Mouse (Mus musculus) T-cell, adult 2 months (primary cell): Measurements from ENCODE around the gene Sgsm1.
"Not testable (repeated sequence)": the region's sequence is repeated elsewhere in the genome, so short reads cannot be mapped to it uniquely, and the experiment has no call there.

Source experiments
- DNase-seq: peaks from one replicate; pipeline ENCODE4 v3.0.0; 2022; ENCODE audit warnings: low spot score

Sgsm1 gene

GRCm38 (mm10) chr5:113310377-113311003, at the start of gene Sgsm1:
Gene Sgsm1, minus strand, starts transcription at chr5:113310786.
- DNase-seq: no peak

GRCm38 (mm10) chr5:113358833-113359232, 48.2 kb upstream of the Sgsm1 start:
- DNase-seq: no peak

GRCm38 (mm10) chr5:113357656-113358055, 47.1 kb upstream of the Sgsm1 start:
- DNase-seq: no peak

- DNase-seq: no peak
These were observed 46.6 kb upstream of the Sgsm1 start, which contains the start of gene Aym1 for GRCm38 (mm10) chr5:113357186-113357585. Gene Aym1, plus strand, starts transcription at chr5:113357294.

GRCm38 (mm10) chr5:113354311-113354710, 43.7 kb upstream of the Sgsm1 start:
- DNase-seq: no peak

GRCm38 (mm10) chr5:113352636-113353035, 42.0 kb upstream of the Sgsm1 start:
- DNase-seq: no peak

GRCm38 (mm10) chr5:113351768-113352167, 41.2 kb upstream of the Sgsm1 start:
- no peak for DNase-seq

- DNase-seq: no peak
These were observed 39.2 kb upstream of the Sgsm1 start for GRCm38 (mm10) chr5:113349810-113350209.

GRCm38 (mm10) chr5:113349226-113349625, 38.6 kb upstream of the Sgsm1 start:
- no peak for DNase-seq

- DNase-seq: no peak
These were observed 38.0 kb upstream of the Sgsm1 start for GRCm38 (mm10) chr5:113348597-113348996.

- no peak for DNase-seq
These were observed 37.0 kb upstream of the Sgsm1 start for GRCm38 (mm10) chr5:113347593-113347992.

- not testable (repeated sequence) for DNase-seq
These were observed 36.1 kb upstream of the Sgsm1 start for GRCm38 (mm10) chr5:113346651-113347050.

- no peak for DNase-seq
These were observed 35.2 kb upstream of the Sgsm1 start for GRCm38 (mm10) chr5:113345781-113346180.

- DNase-seq: no peak
These were observed 34.2 kb upstream of the Sgsm1 start for GRCm38 (mm10) chr5:113344635-113345386.

- DNase-seq: no peak
These were observed 25.7 kb upstream of the Sgsm1 start for GRCm38 (mm10) chr5:113336281-113336680.

- DNase-seq: no peak
These were observed 25.1 kb upstream of the Sgsm1 start for GRCm38 (mm10) chr5:113335732-113336131.

GRCm38 (mm10) chr5:113334621-113335530, 24.3 kb upstream of the Sgsm1 start:
- DNase-seq: no peak

GRCm38 (mm10) chr5:113332899-113333298, 22.3 kb upstream of the Sgsm1 start:
- no peak for DNase-seq

GRCm38 (mm10) chr5:113332239-113332638, 21.7 kb upstream of the Sgsm1 start:
- DNase-seq: no peak

- no peak for DNase-seq
These were observed 19.6 kb upstream of the Sgsm1 start for GRCm38 (mm10) chr5:113330202-113330601.

- no peak for DNase-seq
These were observed 18.9 kb upstream of the Sgsm1 start for GRCm38 (mm10) chr5:113329463-113329862.
